Mouse (Mus musculus) C2C12 (cell line): Measurements from ENCODE around the gene Oasl1.

ENCODE experiments used
- CEBPB ChIP-seq: IDR thresholded peaks from one replicate; pipeline ENCODE4 v1.6.1; 2011; ENCODE audit warnings: low read depth, mild to moderate bottlenecking, control low read depth, moderate library complexity
- CTCF ChIP-seq: IDR thresholded peaks from one replicate; pipeline ENCODE4 v1.5.1; 2011; ENCODE audit not compliant: control insufficient read depth, insufficient read depth, insufficient read length
- FOSL1 ChIP-seq: IDR thresholded peaks from one replicate; pipeline ENCODE4 v1.8.0; 2011; ENCODE audit warnings: mild to moderate bottlenecking, low read length; ENCODE audit not compliant: poor library complexity, insufficient read depth, severe bottlenecking
- MAX ChIP-seq: IDR thresholded peaks from one replicate; pipeline ENCODE4 v1.6.1; 2011; ENCODE audit warnings: mild to moderate bottlenecking, control low read depth
- MYOD1 ChIP-seq: IDR thresholded peaks from one replicate; pipeline ENCODE4 v1.6.1; 2011; ENCODE audit warnings: low read depth; ENCODE audit not compliant: control insufficient read depth, insufficient read length
- MYOG ChIP-seq: IDR thresholded peaks from one replicate; pipeline ENCODE4 v1.6.1; 2011; ENCODE audit not compliant: control insufficient read depth, insufficient read length; ENCODE audit errors: extremely low read depth
- USF1 ChIP-seq: IDR thresholded peaks from one replicate; pipeline ENCODE4 v1.6.1; 2011; ENCODE audit warnings: low read depth, mild to moderate bottlenecking, control low read depth, moderate library complexity

GRCm38 (mm10) chr5:114969064-114969463, 46.0 kb downstream of the Oasl1 start:
- TF ChIP-seq USF1 = no peak
- no peak for TF ChIP-seq CTCF
- TF ChIP-seq MAX = no peak
- TF ChIP-seq MYOG = no peak
- no peak for TF ChIP-seq MYOD1
- TF ChIP-seq CEBPB = no peak
- no peak for TF ChIP-seq FOSL1
